Mouse (Mus musculus) retina, postnatal 1 day (tissue): ENCODE measurements around the gene Oas2.

Experiments used
- DNase-seq: peaks from one replicate; pipeline ENCODE4 v3.0.0-alpha.2; 2012

Gene Oas2

GRCm38 (mm10) chr5:120729319-120729718, 20.3 kb downstream of the Oas2 start:
- peak; percentile 91 for DNase-seq

GRCm38 (mm10) chr5:120725811-120726455, 23.7 kb downstream of the Oas2 start:
- peak; percentile 67 for DNase-seq

- DNase-seq: no peak
These were observed 28.6 kb downstream of the Oas2 start for GRCm38 (mm10) chr5:120721005-120721404.

- peak; percentile 59 for DNase-seq
These were observed 30.9 kb downstream of the Oas2 start for GRCm38 (mm10) chr5:120718600-120719378.

- no peak for DNase-seq
These were observed 32.5 kb downstream of the Oas2 start for GRCm38 (mm10) chr5:120717136-120717535.

GRCm38 (mm10) chr5:120714314-120714713, 35.3 kb downstream of the Oas2 start:
- peak; percentile 81 for DNase-seq

GRCm38 (mm10) chr5:120712721-120713120, 36.9 kb downstream of the Oas2 start:
- DNase-seq: no peak

- DNase-seq: no peak
These were observed 37.8 kb downstream of the Oas2 start, which contains the start of gene Dtx1 for GRCm38 (mm10) chr5:120711827-120712226. Dtx1 (minus strand) TSS chr5:120711927.

- DNase-seq: peak; percentile 84
These were observed 38.2 kb downstream of the Oas2 start for GRCm38 (mm10) chr5:120711416-120711815.

GRCm38 (mm10) chr5:120710826-120711248, 38.8 kb downstream of the Oas2 start:
- DNase-seq: peak; percentile 72

GRCm38 (mm10) chr5:120710161-120710825, 39.4 kb downstream of the Oas2 start:
- DNase-seq: peak; percentile 88

- DNase-seq: no peak
These were observed 42.7 kb downstream of the Oas2 start for GRCm38 (mm10) chr5:120706976-120707375.

GRCm38 (mm10) chr5:120706541-120706940, 43.1 kb downstream of the Oas2 start:
- DNase-seq: peak; percentile 71

- no peak for DNase-seq
These were observed 45.2 kb downstream of the Oas2 start for GRCm38 (mm10) chr5:120704421-120704820.

GRCm38 (mm10) chr5:120703660-120704059, 46.0 kb downstream of the Oas2 start:
- DNase-seq: no peak

GRCm38 (mm10) chr5:120702969-120703368, 46.7 kb downstream of the Oas2 start:
- no peak for DNase-seq

GRCm38 (mm10) chr5:120702421-120702820, 47.2 kb downstream of the Oas2 start:
- no peak for DNase-seq

- DNase-seq: no peak
These were observed 48.5 kb downstream of the Oas2 start for GRCm38 (mm10) chr5:120700996-120701790.

GRCm38 (mm10) chr5:120698801-120699391, 50.8 kb downstream of the Oas2 start:
- peak; percentile 91 for DNase-seq

- no peak for DNase-seq
These were observed 51.5 kb downstream of the Oas2 start for GRCm38 (mm10) chr5:120698181-120698580.

- no peak for DNase-seq
These were observed 52.8 kb downstream of the Oas2 start for GRCm38 (mm10) chr5:120696865-120697264.

GRCm38 (mm10) chr5:120696057-120696743, 53.5 kb downstream of the Oas2 start:
- peak; percentile 59 for DNase-seq
